Mouse (Mus musculus) inflammation-experienced regulatory T-cells, adult 16 weeks (primary cell): ENCODE results near the gene Cp. TPM values are rescaled to one million over a fixed set of nuclear protein-coding genes. Genes with fewer than 3 reads are reported as not detected.

ENCODE experiments used
- polyA plus RNA-seq: library from polyadenylated mRNA; unstranded; fragments of 100-300 nt; shearing (Covaris generic); gene quantifications from one replicate; pipeline ENCODE4 v1.2.1, GENCODE M21; 2017

Gene Cp
- polyA plus RNA-seq: 0.57 TPM

GRCm38 (mm10) chr3:19956885-19957284 lies at the start of gene Cp:
Cp (plus strand) TSS chr3:19957054.

DNA sequence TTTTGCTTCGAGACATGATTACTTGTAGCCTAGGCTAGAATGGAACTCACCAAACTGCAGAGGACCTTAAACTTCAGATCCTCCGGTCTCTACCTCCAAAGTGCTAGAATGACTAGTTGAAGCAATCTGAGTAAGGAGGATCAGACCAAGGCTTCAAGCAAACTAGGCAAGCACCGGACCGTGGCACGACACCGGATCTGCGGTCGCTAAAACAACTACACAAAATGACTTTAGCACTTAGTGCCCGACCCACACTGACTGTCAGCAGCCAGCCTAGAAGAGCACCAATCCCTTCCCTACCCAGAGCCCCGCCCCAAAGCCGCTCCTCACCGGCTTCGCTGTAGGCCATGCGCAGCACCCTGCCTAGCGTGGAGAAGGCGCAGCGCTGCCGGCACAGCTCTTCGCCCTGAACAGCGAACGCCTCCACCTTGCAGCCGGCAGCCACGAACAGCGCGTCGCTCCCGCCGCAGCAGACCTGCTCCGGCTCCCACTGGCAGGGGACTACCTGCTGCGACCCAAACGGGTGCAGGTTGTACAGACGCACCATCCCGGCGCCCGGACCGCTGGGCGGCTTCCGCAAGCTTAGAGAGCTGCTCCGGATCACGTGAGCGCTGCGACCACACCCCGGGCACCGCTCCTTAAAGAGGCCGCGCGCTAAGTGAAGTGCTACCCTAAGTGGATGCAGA lies 78.0 kb downstream of the Cp start, which contains the start of gene Hps3:
Hps3 (minus strand) TSS at position 597 of the 686 bp plus-strand sequence.

GRCm38 (mm10) chr3:20057306-20058196 lies 100.7 kb downstream of the Cp start, which contains the start of gene Hltf:
Hltf (plus strand) TSS chr3:20057811.

Other genes with a start within 250 kb of the Cp start
- gene Hps3, start 78.3 kb downstream of the Cp start, polyA plus RNA-seq: 51.6 TPM
- 84.1 TPM for gene Hltf, start 100.8 kb downstream of the Cp start, polyA plus RNA-seq
- gene Gyg, start 198.3 kb downstream of the Cp start, polyA plus RNA-seq: 62.9 TPM